Mouse (Mus musculus) T-helper 2 cell (primary cell): ENCODE measurements around the gene Ttc7b.

ENCODE experiments used
- in situ Hi-C: fragments of 300-600 bp; cut with MboI, MseI; formaldehyde crosslinking; loops from one replicate; pipeline ENCODE4 v1.15.1; 2025; ENCODE audit warnings: high pct_unique_total_duplicates

The Ttc7b gene

DNA sequence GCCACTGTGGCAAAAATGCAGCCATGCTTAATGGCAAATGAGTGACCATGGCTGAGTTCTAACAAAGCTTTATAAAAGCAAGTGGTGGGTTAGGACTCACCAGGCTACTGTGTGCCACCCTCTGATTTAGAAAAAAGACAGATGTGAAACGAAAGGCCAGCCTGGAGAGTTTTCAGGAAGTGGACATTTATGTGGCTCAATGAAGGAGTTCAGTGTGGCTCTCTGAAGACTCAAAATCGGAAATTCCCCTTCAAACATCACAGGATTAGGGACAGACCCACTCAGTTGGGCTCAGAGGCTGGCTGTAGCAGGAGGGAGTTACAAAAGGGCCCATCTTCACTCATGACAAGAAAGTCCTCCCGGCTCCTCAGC is 243.1 kb downstream of the Ttc7b start:
- in situ Hi-C loops = loop anchor here (10.0 kb wide), 1 partner anchor 683 kb away; no protein-coding TSS in a partner anchor

DNA sequence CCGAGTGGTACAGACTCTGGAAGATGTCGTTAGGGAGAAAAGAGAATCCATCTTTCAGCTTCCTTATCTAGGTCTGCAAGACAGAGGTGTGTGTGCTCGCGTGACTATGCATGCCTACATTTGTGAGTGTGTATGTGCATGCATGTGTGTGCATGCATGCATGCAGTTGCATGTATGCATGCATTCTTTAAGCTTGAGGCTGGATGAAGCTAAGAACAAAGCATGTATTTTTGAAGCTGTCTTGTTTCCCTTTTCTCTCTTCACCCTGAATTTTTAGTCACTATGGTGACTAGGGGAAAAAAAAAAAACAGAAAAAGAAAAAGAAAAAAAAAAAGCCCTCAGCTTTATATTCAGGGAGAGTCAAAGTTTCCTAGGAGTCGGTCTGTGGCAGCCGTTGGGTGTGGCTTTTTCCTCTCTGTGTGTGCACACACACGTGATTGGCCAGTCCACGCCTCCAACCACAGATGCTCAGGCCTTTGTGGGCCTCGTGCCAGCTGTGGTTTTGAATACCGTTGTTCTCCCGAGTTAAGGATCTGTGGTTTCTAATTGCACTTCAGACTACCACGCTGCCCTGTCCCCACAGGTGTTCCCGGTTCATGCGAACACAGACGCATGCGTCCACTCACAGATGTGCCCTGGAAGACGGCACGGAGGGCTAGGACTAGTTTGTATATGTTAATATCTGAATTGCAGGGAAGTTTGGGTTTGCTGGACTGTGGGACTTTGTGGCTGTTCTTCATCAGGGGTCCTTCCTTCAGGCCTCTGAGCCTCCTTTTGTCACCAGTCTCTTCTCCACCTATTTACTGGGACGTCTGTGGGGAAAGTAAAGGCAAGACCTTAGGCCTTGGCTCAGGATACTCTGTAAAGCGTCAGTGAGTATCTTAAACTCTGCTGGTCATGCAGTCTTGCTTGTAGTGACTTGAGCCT is 243.8 kb downstream of the Ttc7b start:
- in situ Hi-C loops = loop anchor here (10.0 kb wide), 1 partner anchor 682 kb away; no protein-coding TSS in a partner anchor

DNA sequence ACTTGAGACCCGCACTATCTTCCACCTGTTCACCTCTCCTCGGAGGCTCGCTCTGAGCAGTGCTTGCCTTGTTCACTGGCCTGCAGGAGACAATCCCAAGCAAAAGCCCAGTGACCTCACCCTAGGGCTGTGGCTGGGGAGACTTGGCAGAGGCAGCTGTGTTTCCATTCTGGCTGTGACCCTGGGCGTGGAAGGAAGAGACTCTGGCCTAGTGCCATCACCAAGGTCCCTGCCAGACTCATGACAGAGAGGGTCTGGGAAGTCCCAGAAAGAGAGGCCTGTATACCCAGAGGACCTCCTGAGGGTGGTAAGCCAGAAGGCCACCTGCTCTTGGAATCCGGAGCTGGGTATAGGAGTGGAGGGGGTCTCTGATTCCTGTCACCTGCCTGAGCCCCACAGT is 244.8 kb downstream of the Ttc7b start:
- in situ Hi-C loops = loop anchor here (10.0 kb wide), 1 partner anchor 681 kb away; no protein-coding TSS in a partner anchor

DNA sequence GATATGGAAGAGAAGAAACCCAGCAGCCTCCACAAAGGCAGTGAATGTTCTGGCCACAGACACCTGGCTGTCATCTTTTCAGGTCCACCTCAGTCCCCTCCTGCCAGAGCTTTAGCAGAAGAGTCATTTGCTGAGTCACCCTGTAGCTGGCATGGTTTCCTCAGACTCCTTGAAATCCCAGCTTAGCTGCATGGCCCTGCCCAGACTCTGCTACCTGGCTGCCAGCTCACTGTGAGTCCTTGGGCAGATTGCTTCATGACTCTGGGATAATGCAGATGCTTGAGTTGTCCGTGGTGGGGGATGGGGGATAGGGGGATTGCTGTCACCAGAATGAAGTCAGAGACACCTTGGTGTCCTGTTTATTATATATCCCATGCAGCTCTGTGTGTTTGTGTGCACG is 247.6 kb downstream of the Ttc7b start:
- in situ Hi-C loops = loop anchor here (10.0 kb wide), 1 partner anchor 678 kb away; no protein-coding TSS in a partner anchor

DNA sequence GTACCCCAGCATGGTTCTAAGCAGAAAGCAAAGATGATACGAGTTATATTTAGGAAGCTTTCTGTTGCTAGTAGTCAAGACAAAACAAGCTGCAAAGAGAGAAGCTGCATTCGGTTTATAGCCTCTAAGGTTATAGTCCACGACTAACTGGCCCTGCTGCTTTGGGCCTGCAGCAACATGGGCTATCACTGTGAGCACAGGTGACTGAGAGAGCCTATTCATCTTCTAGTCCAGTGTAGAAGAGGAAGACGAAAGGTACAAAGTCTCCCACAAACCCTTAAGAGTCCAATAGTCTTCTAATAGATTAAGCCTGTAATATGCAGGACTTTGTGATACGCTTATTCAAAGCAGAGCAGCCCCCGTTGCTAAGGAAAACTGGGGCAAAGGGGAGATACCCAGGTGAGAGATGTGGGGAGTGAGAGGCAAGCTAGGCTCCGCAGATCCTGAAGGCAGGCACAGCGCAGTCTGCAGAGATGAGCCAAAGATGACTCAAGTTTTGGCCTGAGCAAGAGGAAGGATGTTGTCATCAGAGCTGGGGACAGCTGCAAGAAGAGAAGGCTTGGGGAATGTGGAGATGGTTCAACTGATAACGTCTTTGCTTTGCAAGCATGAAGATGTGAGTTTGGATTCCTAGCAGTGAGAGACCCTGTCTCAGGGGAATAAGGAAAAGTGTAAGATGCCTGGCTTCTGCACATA is 250.5 kb downstream of the Ttc7b start:
- in situ Hi-C loops = loop anchor here (10.0 kb wide), 1 partner anchor 675 kb away; no protein-coding TSS in a partner anchor

DNA sequence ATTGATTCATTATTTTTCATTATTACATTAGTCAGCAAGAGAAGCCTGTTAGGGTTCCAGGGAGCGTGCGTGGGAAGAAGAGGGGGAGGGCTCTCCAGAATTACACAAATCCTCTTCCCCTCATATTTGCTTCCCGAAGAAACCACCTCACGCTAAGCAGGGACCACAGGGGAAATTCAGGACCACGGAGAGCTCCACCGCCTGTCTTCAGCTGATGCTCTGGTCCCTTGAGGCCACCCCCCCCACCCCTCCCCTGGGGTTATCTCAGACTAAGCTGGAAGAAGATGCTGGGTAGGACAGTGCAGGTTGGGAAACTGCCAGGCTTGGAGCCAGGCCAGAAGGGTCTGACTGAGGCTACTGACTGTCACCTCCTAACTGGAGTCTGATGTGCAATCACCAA is 252.6 kb downstream of the Ttc7b start:
- in situ Hi-C loops = no loop called here

DNA sequence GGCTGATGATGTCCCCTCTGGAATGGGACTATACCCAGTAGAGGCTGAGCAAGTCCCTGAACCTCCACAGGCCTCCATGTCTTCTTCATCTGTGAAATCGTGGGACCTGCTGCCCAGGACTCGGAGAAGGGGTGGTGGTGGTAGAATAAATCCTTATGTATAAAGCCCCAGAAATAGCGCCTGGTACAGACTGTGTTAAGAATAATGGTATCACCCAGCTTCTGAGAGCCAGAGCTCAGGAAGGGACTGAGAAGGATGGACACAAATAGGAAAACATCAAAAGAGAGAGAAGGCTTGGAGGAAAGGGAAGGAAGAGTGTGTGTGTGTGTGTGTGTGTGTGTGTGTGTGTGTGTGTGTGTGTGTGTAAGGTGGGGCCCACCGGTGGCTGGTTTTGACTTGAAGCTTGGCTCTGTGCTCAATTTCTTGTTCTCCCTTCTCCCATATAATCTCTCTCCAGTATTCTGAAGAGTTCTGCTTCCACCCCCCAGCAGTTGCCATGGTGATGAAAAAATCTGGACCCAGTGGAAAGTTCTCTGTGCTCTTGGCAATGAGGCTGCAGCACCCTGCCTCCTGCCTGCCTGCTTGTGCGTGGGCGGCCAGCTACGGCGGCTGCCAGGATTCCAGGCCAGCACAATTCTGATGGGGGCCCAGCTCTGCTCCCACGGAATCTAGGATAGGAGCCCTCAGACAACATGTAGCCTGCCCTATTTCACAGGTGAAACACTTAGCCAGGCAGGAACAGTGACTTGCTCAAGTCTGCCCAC is 254.9 kb downstream of the Ttc7b start:
- in situ Hi-C loops = no loop called here

DNA sequence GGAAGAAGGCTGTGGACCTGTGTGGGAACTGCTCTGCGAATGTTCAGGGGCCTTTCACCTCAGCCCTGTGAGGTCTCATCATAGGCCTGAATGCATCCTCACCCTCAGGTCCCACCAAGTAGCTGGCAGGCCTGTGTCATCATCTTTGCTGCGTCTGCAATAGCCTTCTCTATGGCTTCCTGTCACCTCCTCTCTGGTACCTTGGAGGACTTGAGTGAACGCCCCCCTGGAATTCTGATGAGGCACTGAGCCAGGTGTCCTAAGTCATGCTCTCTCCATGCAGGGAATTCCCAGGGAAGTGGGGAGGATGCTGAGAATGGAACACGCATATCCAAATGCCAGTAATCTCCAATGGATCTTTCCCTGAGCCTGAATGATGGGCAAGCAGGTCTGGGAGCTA is 255.7 kb downstream of the Ttc7b start:
- in situ Hi-C loops = no loop called here

DNA sequence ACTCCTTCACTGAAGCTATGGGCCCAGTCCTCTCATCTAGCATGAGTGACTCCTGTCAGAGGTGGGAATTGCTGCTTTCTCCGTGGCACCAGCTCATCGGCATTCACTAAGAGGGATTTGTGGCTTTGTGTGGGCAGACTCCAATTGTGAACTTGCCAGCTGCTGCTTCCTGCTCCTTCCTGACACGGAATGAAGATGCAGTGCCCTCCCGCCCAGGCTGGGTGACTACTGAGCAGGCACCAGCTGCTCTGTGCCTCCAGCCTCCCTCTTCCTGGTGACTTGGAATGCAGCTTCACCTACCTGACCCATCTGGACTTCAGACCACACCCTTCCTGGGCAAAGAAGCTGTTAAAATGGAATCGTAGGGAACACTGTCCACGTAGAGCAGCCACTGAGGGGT is 257.8 kb downstream of the Ttc7b start:
- in situ Hi-C loops = no loop called here

DNA sequence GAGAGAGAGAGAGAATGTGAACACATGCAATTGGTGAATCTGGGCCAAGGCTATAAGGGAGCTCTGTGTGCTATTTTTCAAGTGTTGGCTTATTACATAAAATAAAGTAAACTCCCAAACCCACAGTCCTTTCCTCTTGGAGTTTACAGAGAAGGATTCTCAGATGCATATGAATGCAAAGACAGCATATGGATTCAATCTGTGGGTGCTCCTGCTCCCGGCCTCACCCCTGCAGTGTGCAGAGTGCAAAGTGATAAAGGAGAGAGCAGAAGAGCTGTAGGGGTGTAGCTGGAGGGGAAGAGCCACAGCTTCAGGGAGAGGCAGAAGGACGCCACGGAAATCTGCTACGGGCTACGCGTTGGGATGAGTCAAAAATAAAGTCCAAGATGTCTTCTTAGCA is 258.9 kb downstream of the Ttc7b start:
- in situ Hi-C loops = no loop called here

DNA sequence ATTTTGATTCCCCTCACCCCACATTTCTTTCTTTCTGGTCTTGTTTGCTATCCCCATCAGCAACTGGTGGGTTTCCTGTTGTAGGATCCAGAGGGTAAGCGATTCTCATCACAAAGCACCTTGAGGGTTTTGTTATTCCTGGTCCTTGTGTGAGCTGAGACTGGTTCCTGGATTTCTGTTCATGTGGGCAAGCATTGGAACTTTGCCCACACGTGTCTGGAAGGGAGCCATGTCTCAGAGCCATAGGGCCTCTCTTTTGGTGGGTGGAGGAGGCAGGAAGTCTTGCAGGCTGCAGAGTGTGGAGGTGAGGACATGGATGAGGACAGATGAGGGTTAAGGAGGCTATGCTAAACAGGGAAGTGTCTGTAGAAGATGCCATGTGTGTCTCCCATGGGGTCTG is 260.5 kb downstream of the Ttc7b start:
- in situ Hi-C loops = no loop called here

DNA sequence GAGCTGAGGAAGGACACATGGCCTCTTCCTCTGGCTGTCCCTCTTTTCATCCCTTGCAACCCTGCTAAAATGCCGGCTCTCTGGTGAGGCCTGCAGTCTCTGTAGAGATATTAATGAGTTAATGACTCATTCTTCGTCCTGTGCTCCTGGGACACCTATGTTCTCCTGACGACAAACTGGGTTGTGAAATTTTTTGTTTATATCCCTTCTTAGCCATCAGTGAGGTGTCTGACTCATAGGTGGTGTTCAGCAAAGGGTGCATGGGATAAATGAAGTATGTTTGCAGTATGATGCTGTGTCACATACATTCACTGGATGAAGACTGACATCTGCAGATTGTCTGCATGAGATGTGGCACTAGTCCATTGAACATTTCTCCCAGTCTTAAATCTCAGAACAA is 262.8 kb downstream of the Ttc7b start:
- in situ Hi-C loops = no loop called here

DNA sequence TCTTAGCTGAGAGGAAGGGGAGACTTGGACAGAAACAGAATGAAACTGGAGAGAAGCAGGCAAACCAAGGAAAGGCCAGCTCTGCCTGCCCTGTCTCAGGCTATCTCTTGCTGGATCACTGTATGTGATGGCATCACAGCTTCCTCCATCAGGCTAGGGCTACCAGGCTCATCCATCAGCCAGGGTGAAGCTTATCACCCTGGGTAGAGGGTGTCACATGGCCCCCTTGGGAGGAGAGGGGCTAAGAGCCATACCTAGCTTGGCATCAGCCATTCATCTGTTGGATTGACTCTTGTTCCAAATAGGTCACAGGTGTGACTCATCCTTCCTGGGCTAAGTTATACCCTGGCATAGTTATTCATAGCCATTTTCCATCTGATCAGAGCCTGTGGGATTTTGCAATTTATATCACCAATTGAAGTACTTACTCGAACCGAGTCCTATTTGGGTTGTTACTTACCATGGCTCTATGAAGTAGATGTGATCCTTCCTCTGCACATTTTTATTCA is 265.1 kb downstream of the Ttc7b start:
- in situ Hi-C loops = no loop called here

DNA sequence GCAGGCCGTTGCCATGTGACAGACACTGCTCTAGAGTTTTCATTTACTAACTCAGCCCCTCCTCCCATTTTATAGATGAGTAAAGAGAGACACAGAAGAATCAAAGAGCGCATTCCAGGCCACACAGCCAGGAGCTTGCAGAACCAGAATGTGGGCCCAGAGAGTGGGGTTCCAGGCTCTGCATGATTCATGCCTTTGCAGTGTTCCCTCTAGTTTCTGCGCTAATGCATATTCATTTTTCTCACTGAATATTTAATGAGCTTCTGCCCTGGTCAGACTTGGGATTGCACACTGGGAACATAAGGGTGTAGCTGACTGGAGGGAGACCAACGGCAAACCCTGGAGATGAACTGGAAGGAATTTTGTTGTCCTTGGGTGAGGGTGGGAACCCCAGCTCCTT is 266.2 kb downstream of the Ttc7b start:
- in situ Hi-C loops = no loop called here
